Mouse (Mus musculus): ENCODE measurements around the gene Cracr2a.
"Not testable (repeated sequence)": the region's sequence is repeated elsewhere in the genome, so short reads cannot be mapped to it uniquely, and the experiment has no call there.

Cracr2a gene

DNA sequence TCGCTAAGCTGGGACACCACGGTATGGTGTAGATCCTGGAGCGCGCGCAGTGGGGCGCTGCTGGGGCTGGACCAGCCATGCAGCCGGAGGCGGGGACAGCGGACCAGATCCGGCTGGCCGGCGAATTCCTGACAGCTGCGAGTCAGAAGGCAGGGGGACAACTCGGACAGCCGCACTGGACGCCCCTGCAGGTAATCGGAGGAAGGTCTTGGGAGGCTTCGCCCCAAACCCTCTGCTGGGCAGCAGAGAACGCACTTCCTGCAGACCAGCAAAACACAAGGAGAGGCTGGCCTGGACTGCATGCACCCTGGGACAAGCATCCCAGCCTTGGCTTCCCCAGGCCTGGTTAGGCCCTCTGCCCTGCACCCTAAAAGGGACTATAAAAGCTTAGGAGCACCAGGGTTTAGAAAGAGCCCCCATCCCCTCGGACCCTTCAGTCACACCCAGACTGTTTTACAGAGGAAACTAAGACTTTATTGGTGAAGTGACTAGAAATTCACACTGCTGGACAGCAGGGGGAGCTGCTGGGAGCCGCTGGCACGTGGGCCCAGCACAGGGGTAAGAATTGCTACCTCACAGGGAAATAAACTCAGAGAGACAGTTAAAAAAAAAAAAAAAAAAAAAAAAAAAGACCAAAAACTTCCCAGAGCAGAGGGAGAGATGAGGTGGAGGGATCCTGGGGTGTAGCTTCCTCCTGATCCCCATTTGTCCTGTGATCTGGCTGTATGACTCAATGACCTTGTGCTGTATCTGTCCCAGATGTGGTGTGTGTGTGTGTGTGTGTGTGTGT, at the start of gene Cracr2a:
Gene Cracr2a, plus strand, starts transcription at position 108 of the 790 bp plus-strand sequence.
- peak; percentile 72 to 86 for DNase-seq (ENCODE audit: low spot score in 2 of 2)

DNA sequence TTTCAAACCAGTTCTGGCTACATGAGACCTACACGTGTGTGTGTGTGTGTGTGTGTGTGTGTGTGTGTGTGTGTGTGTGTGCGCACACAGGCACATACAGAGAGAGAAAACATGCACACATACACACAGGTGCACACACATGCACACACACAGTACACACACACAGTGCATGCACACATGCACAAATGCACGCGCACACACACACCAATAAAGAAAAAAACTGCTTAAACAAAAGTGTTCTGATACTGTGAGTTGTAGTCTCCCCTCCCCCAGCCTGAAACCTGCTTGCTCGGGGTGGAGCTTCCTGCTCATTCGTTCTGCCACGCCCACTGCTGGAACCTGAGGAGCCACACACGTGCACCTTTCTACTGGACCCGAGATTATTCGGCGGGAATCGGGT, 47.4 kb upstream of the Cracr2a start:
- not testable (repeated sequence) for DNase-seq (ENCODE audit: low spot score in 2 of 2)

DNA sequence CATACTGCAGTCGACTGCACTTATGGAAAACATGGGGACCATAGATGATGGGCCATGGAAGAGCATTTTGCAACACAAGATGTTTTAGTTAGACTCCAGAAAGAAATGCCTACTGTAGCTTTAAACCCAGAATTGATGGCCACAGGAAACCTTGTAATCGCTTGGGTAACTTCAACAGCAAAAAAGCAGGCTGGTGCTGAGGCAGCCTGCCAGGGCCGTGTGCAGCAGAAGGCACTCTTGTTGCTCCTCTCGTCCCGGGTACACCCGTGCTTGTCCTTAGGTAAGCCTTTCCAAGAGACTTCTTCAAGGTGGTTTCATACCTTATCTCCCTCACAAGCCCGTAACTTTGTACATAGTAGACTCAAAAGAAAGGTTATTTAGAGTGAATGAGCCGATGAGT, 40.0 kb upstream of the Cracr2a start:
- DNase-seq (ENCODE audit: low spot score in 2 of 2): no peak

DNA sequence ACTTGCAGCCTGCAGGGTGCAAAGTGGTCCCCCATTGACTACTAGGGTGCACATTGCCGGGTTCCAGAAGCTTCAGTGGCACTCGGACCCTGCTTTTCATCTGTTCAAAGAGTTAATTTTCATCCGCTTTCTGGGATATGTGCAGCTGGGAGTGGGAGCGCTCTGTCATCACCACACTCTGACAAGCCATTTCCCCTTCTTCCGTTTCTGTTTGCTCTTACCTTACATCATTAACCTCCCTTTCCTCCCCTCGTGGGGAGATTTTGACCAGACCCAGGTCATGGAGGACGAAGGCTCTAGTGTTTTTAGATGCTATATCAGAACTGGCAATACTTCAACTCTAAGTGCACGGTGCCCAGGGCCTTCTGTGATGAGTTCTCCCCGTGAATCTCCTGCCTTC, 38.8 kb upstream of the Cracr2a start:
- no peak for DNase-seq (ENCODE audit: low spot score in 2 of 2)

DNA sequence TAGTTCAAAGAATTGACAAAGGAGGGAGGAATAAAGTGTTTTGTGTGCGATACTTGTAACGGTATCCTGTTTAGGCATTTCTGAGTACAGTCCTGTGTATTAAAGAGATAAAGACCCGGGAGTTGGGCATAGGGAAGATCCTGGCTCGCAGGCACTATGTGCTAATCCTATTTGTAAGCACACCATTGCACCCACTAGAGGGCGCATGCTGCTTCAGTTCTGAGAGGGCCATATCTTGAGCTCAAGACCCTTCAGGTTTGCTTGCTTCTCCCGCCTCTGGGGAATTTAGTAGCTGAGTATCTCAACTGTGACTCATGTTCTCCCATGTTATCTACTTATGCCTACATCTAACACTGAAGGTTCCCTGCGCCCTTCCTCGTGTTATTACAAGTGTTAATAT, 36.7 kb upstream of the Cracr2a start:
- peak; percentile 64 to 82 for DNase-seq (ENCODE audit: low spot score in 2 of 2)

DNA sequence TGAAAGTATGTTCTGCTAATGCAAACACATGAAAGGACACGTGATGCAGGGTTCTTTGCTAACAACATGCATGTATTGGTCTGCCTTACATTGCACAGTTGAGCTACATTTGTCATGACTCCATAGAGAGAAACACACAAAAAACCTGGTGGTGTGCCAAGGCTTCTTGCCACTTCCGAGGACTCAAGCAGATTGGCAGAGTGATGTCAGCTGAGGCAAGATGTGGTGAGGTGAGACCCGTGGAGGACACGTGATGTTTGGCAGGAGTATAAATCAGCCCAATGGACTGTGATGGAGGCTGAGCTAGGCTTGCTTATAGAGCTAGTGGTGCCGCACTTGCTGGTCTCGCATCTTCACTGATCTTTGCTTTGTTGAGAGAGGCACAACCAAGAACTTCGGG, 32.5 kb upstream of the Cracr2a start:
- DNase-seq (ENCODE audit: low spot score in 2 of 2): no peak

DNA sequence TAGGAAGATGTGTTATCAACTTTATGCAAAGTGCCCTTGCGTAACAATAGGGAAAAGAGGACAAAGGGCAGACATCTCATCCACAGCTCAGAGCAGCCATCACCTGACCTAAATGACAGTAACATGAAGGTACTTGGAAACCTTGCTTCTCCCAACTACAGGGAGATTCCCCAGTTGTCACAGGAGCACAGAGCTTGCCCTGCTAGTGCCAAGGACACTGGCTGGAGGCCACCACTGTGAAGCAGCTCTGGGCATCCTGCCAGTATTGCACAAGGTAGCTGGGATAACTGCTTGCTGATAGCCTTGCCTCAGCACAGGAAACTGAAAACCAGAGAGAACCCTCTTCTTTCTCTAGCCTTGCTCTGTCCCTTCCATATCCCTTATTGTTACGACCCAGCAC, 31.7 kb upstream of the Cracr2a start:
- peak; percentile 62 to 81 for DNase-seq (ENCODE audit: low spot score in 2 of 2)

DNA sequence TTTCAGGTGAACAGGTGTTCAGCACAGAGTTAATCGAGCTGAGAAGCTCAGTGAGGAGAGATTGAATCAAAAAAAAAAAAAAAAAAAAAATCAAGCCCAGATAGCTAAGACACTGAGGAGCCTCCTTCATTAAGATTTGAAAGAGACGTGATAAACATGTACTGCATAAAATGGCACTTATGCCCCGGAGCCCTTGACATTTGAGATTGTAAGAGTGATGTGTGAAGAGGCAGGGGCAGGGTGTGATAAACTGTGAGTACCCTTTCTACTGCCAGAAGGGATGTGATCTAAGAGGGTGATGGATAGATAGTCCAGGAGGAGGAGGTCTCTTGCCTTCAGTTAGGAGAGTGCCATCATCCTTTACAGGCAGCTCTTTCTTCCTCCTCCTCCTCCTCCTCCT, 30.9 kb upstream of the Cracr2a start:
- no peak for DNase-seq (ENCODE audit: low spot score in 2 of 2)

DNA sequence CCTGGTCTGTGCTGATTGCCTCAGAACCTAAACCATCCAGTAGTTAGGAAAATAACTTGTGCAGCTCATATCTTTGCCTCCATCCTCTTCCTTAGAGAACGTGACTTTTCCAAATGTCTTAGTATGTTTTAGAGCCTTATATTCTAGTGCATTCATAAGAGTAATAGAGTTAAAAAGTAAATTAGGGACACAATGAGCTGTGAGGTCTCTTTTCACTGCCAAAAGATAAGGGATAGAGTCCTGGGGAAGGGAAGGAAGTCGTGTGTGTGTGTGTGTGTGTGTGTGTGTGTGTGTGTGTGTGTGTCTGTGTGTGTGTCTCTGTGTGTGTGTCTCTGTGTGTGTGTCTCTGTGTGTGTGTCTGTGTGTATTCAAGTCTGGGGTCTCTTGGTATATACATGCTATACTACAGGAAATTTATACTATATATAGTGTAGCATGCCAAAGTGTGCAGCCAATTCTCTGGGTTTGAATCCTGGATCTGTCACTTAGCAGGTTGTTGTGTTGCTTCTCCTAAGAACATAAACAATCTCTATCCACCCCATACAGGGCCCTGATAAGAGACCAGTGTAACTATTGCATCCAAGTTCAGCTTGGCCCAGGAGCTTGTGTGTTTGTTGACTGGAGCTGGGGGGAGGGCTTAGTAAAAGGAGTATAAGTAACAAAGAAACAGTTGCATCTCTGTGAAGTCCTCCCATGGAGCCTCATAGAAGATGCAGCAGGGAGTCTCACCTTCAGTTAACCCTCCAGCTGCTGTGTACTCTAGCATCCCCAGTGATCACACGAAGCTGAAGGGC, 29.5 kb upstream of the Cracr2a start:
- DNase-seq (ENCODE audit: low spot score in 2 of 2): no peak

DNA sequence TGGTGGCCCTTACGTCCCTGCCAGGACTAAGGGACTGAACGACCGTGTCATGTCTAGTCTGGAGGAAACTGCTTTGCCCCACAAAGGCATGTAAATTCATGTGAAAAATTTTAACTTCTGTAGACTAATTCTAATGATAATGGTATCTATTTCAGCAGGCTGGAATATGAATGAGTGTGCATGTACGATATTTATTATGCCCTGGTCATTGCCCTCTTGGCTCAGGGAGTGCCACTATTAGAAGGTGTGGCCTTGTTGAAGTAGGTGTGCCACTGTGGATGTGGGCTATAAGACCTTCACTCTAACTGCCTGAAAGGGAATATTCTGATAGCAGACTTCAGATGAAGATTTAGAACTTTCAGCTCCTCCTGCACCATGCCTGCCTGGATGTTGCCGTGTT, 28.8 kb upstream of the Cracr2a start:
- no peak for DNase-seq (ENCODE audit: low spot score in 2 of 2)

DNA sequence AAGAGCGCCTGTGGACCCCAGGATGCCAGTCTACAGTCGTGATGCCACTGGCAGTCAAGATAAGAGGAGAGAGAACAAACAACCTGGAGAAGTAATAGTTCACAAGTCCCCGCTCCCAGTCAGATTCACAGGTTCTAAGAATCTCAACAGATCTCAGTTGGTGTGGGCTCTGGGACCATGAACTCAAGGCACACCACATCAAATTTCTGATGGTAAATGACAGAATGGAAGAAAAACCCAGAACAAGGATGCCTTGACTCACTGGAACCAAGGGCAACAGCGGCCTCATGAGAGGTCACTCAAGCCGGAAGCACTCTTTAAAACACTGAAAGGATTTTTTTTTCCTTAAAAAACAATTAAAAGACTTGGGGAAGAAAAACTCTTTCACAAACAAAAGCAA, 27.4 kb upstream of the Cracr2a start:
- DNase-seq (ENCODE audit: low spot score in 2 of 2): no peak

- DNase-seq (ENCODE audit: low spot score in 2 of 2): no peak
These were observed 24.1 kb upstream of the Cracr2a start for GRCm38 (mm10) chr6:127537035-127537434.

- DNase-seq (ENCODE audit: low spot score in 2 of 2): no peak
These were observed 23.0 kb upstream of the Cracr2a start for GRCm38 (mm10) chr6:127538118-127538517.

DNA sequence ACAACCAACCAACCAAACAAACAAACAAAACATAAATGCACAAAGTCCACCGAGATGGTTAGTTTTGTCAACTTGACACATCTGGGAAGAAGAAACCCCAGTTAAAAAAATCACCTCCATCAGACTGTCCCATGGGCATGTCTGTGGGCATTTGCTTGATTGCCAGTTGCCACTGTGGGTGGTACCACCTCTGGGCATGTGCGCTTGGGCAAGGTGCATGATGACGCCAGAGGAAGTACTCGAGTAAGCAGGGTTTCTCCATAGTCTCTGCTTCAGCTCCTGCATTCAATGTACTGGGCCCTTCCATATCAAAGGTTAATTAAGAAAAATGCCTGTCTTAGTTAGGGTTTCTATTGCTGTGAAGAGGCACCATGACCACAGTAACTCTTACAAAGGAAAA, 21.9 kb upstream of the Cracr2a start:
- no peak for DNase-seq (ENCODE audit: low spot score in 2 of 2)

- DNase-seq (ENCODE audit: low spot score in 2 of 2): no peak
These were observed 21.5 kb upstream of the Cracr2a start for GRCm38 (mm10) chr6:127539659-127540058.

DNA sequence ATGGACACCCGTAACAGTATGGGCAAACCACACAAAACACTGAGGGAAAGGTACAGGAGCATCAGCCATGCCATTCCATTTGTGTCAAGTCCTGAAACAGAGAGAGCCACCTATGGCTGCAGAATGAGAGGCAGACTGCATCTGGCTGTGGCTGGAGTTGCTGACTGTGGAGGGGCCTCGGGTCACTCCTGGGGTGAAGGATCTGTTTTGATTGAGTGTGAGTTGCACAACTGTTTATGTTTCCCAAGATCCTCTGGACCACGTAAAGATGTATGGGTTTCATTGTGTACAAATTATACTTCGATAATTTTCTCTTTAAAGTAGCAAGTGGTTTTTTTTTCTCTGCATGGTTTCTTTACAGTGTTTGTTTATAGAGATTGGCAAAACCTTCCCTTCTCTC, 20.6 kb upstream of the Cracr2a start:
- no peak for DNase-seq (ENCODE audit: low spot score in 2 of 2)

- peak in 1 of 2 experiments; percentile 53 for DNase-seq (ENCODE audit: low spot score in 2 of 2)
These were observed 19.3 kb upstream of the Cracr2a start for GRCm38 (mm10) chr6:127541617-127542374.

DNA sequence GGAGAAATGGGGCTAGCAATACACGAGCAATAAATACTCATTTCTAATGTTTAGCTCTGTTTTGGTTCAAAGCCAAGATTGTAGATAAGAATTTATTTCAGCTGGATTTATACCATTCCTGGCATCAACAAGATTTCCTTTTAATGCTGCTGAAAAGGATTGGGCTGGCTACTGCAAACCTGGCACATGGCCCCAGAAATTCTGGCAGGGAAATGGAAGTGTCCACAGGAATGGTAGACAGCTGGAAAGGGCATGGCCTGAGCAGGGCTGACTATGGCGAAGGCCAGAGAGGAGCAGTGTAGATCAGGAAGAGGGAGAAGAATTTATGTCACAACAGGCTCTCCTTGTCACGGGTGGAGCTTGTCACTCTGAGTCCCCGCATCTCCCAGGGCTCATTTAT, 14.5 kb upstream of the Cracr2a start:
- DNase-seq (ENCODE audit: low spot score in 2 of 2): no peak

- DNase-seq (ENCODE audit: low spot score in 2 of 2): no peak
These were observed 8.2 kb upstream of the Cracr2a start for GRCm38 (mm10) chr6:127552940-127553339.

DNA sequence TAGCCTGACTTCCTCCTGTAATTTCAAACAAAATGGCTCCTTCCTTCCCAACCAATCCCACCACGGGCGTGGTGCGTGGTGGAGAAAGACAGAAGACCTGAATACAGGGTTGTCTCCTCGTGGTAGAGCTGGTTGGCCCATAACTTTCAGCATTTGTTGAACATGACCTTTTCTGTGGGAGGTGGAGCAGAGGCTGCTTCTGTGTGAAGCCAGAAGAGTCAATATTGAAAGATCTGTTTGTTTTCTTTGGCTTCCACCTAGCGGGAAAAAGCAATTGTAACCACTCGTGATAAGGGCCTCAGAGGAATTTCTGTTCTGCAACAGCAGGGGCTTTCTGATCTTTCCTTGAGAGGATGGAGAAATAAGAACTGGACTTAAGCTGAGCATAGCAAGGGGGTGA, 5.6 kb upstream of the Cracr2a start:
- DNase-seq (ENCODE audit: low spot score in 2 of 2): no peak

- no peak for DNase-seq (ENCODE audit: low spot score in 2 of 2)
These were observed 287 bp upstream of the Cracr2a start for GRCm38 (mm10) chr6:127560872-127561230.

DNA sequence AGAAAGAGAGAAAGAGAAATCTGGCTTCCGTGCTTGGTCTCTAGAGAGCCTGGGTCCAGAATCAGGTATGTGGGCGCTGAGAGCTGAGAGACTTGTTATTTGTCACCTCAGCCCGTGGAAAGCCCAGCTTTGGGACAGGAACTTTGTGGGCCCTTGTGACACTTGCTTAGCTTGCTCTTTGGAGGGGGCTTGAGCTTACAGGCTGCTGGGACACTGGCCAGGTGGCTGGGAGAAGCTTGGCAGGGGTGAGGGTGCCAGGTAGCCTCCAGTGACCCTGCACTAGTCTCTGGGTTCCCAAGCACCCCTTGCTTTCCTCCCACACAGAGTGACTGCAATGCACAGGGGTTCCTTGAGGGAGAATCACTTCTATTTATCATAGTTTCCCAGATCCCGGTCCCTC, 2.4 kb downstream of the Cracr2a start:
- DNase-seq (ENCODE audit: low spot score in 2 of 2): no peak
